Mouse (Mus musculus) heart, embryonic 13.5 days (tissue): ENCODE measurements around the gene Panx2. TPM values are rescaled to one million over a fixed set of nuclear protein-coding genes. Genes with fewer than 3 reads are reported as not detected.

Experiments
- ATAC-seq: fragments of 200-750 bp; cut with Nextera tagmentation; 2 replicates; pipeline ENCODE4 v1.8.0; 2017; ENCODE audit warnings: moderate TSS enrichment; ENCODE audit not compliant: insufficient number of reproducible peaks, low FRiP score, low TSS enrichment; ENCODE audit errors: extremely low read depth
- H3K27ac ChIP-seq: fragments of 300-500 bp; sonication (generic); replicated peaks from 2 replicates; pipeline ENCODE4 v1.5.1; 2015; ENCODE audit warnings: moderate library complexity, mild to moderate bottlenecking, inconsistent platforms
- H3K27me3 ChIP-seq: fragments of 300-500 bp; sonication (generic); replicated peaks from 2 replicates; pipeline ENCODE4 v1.6.1; 2015; ENCODE audit warnings: mild to moderate bottlenecking, inconsistent platforms
- H3K36me3 ChIP-seq: fragments of 300-500 bp; sonication (generic); 2 replicates; pipeline ENCODE4 v1.6.1; 2015; ENCODE audit warnings: mild to moderate bottlenecking, inconsistent platforms
- H3K4me1 ChIP-seq: fragments of 300-500 bp; sonication (generic); 2 replicates; pipeline ENCODE4 v1.6.1; 2015; ENCODE audit warnings: inconsistent platforms
- H3K4me2 ChIP-seq: fragments of 300-500 bp; sonication (generic); 2 replicates; pipeline ENCODE4 v1.6.1; 2015; ENCODE audit warnings: inconsistent platforms, mild to moderate bottlenecking, moderate library complexity
- H3K4me3 ChIP-seq: fragments of 300-500 bp; sonication (generic); 2 replicates; pipeline ENCODE4 v1.5.1; 2015; ENCODE audit warnings: moderate library complexity, mild to moderate bottlenecking, inconsistent platforms
- H3K9ac ChIP-seq: fragments of 300-500 bp; sonication (generic); 2 replicates; pipeline ENCODE4 v1.6.1; 2015; ENCODE audit warnings: inconsistent platforms, mild to moderate bottlenecking, moderate library complexity
- H3K9me3 ChIP-seq: fragments of 300-500 bp; sonication (generic); 2 replicates; pipeline ENCODE4 v1.6.1; 2016; ENCODE audit warnings: inconsistent platforms
- WGBS: fragments of 180-500 bp; shearing (Covaris S2); methylation state at CpG from one replicate; pipeline ENCODE4 v1.1.7; 2015; ENCODE audit warnings: mixed read lengths; 5-methylcytosine and 5-hydroxymethylcytosine counted together
- polyA plus RNA-seq: library from polyadenylated mRNA; unstranded; fragments of >200 nt; fragmentation: Nextera tagmentation; extraction: Ambion mirVana; gene quantifications from 2 replicates; pipeline ENCODE4 v1.2.1, GENCODE M21; 2015

Panx2 gene
- polyA plus RNA-seq, 1 experiment from 2014 or later, result 2.1 TPM

GRCm38 (mm10) chr15:89098616-89099015 is 39.1 kb downstream of the Panx2 start:
- Histone ChIP-seq H3K4me2 (no peak overlapping the region), H3K4me3 (no peak overlapping the region), H3K27ac (no peak overlapping the region), H3K4me1 (no peaks in the 10 kb centered on the region), H3K9ac (no peak overlapping the region), H3K9me3 (no peaks in the 10 kb centered on the region), H3K27me3 (no peaks in the 10 kb centered on the region), H3K36me3 (peaks cover 100% of the 10 kb centered on the region)
- ATAC-seq, result no peak
- 89% methylated on average over 7 of the region's 7 CpGs for WGBS

GRCm38 (mm10) chr15:89100823-89101222 is 41.3 kb downstream of the Panx2 start:
- Histone ChIP-seq H3K27ac (no peak overlapping the region), H3K27me3 (no peaks in the 10 kb centered on the region), H3K9me3 (no peaks in the 10 kb centered on the region), H3K4me2 (no peak overlapping the region), H3K36me3 (peaks cover 100% of the 10 kb centered on the region), H3K4me3 (no peak overlapping the region), H3K4me1 (no peaks in the 10 kb centered on the region), H3K9ac (no peak overlapping the region)
- ATAC-seq, result no peak
- WGBS, result 89% methylated on average over 12 of the region's 12 CpGs

GRCm38 (mm10) chr15:89102646-89103045 is 43.1 kb downstream of the Panx2 start:
- no peaks in the 10 kb centered on the region for H3K4me1 ChIP-seq
- ATAC-seq, result no peak
- WGBS, result 78% methylated on average over 5 of the region's 5 CpGs
- no peaks in the 10 kb centered on the region for H3K9me3 ChIP-seq
- H3K36me3 ChIP-seq, result peaks cover 100% of the 10 kb centered on the region
- H3K27me3 ChIP-seq, result no peaks in the 10 kb centered on the region
- no peak overlapping the region for H3K4me2 ChIP-seq
- H3K4me3 ChIP-seq, result no peak overlapping the region
- no peak overlapping the region for H3K27ac ChIP-seq
- no peak overlapping the region for H3K9ac ChIP-seq

GRCm38 (mm10) chr15:89103921-89104320 is 44.4 kb downstream of the Panx2 start:
- Histone ChIP-seq H3K4me1 (no peaks in the 10 kb centered on the region), H3K9me3 (no peaks in the 10 kb centered on the region), H3K4me3 (no peak overlapping the region), H3K27ac (no peak overlapping the region), H3K9ac (no peak overlapping the region), H3K27me3 (no peaks in the 10 kb centered on the region), H3K36me3 (peaks cover 100% of the 10 kb centered on the region), H3K4me2 (no peak overlapping the region)
- 80% methylated on average over 10 of the region's 10 CpGs for WGBS
- ATAC-seq, result no peak

- H3K27me3 ChIP-seq, result no peaks in the 10 kb centered on the region
- no peaks in the 10 kb centered on the region for H3K4me1 ChIP-seq
- H3K4me3 ChIP-seq, result no peak overlapping the region
- WGBS, result 92% methylated on average over 8 of the region's 8 CpGs
- H3K27ac ChIP-seq, result no peak overlapping the region
- no peaks in the 10 kb centered on the region for H3K9me3 ChIP-seq
- H3K9ac ChIP-seq, result no peak overlapping the region
- no peak for ATAC-seq
- no peak overlapping the region for H3K4me2 ChIP-seq
- peaks cover 100% of the 10 kb centered on the region for H3K36me3 ChIP-seq
Observed at GRCm38 (mm10) chr15:89104425-89104824, 44.9 kb downstream of the Panx2 start.

GRCm38 (mm10) chr15:89106073-89106472 is 46.5 kb downstream of the Panx2 start:
- Histone ChIP-seq H3K27me3 (no peaks in the 10 kb centered on the region), H3K4me3 (no peak overlapping the region), H3K36me3 (peaks cover 100% of the 10 kb centered on the region), H3K4me1 (no peaks in the 10 kb centered on the region), H3K9ac (no peak overlapping the region), H3K27ac (no peak overlapping the region), H3K9me3 (no peaks in the 10 kb centered on the region), H3K4me2 (no peak overlapping the region)
- no peak for ATAC-seq
- 87% methylated on average over 13 of the region's 13 CpGs for WGBS

GRCm38 (mm10) chr15:89106976-89107375 is 47.4 kb downstream of the Panx2 start:
- Histone ChIP-seq H3K36me3 (peaks cover 100% of the 10 kb centered on the region), H3K4me1 (no peaks in the 10 kb centered on the region), H3K4me2 (no peak overlapping the region), H3K27me3 (no peaks in the 10 kb centered on the region), H3K9ac (no peak overlapping the region), H3K9me3 (no peaks in the 10 kb centered on the region), H3K27ac (no peak overlapping the region), H3K4me3 (no peak overlapping the region)
- WGBS, result 91% methylated on average over 1 of the region's 1 CpGs
- ATAC-seq, result no peak

GRCm38 (mm10) chr15:89110147-89110546 is 50.6 kb downstream of the Panx2 start:
- H3K9me3 ChIP-seq, result no peaks in the 10 kb centered on the region
- H3K36me3 ChIP-seq, result peaks cover 95% of the 10 kb centered on the region
- no peak overlapping the region for H3K9ac ChIP-seq
- H3K27ac ChIP-seq, result no peak overlapping the region
- no peaks in the 10 kb centered on the region for H3K4me1 ChIP-seq
- no peak overlapping the region for H3K4me3 ChIP-seq
- no peaks in the 10 kb centered on the region for H3K27me3 ChIP-seq
- WGBS, result 63% methylated on average over 9 of the region's 9 CpGs
- no peak overlapping the region for H3K4me2 ChIP-seq
- ATAC-seq, result no peak

GRCm38 (mm10) chr15:89118007-89118406 is 58.5 kb downstream of the Panx2 start:
- Histone ChIP-seq H3K4me2 (no peak overlapping the region), H3K4me3 (no peak overlapping the region), H3K9ac (no peak overlapping the region), H3K9me3 (no peaks in the 10 kb centered on the region), H3K4me1 (peaks cover 30% of the 10 kb centered on the region), H3K27me3 (no peaks in the 10 kb centered on the region), H3K36me3 (peaks cover 70% of the 10 kb centered on the region), H3K27ac (no peak overlapping the region)
- no peak for ATAC-seq

GRCm38 (mm10) chr15:89122649-89123366 is 63.3 kb downstream of the Panx2 start, which contains the start of gene Tubgcp6:
Gene Tubgcp6 (minus strand): TSS chr15:89123112.
- Histone ChIP-seq H3K27me3 (no peaks in the 10 kb centered on the region), H3K4me2 (peak within 1 kb of the TSS; percentile 95), H3K9ac (peak within 1 kb of the TSS; percentile 89), H3K4me1 (peaks cover 47% of the 10 kb centered on the region), H3K27ac (peak within 1 kb of the TSS; percentile 71), H3K9me3 (no peaks in the 10 kb centered on the region), H3K36me3 (peaks cover 42% of the 10 kb centered on the region), H3K4me3 (peak within 1 kb of the TSS; percentile 84)
- peak; percentile 85 for ATAC-seq
- under 1% methylated on average over 47 of the region's 47 CpGs for WGBS
